Mouse (Mus musculus) left cerebral cortex, postnatal 36 days (tissue): ENCODE measurements around the gene Dcdc2c. TPM values are rescaled to one million over a fixed set of nuclear protein-coding genes. Genes with fewer than 3 reads are reported as not detected.

Source experiments
- DNase-seq, 2 experiments: peaks; one replicate each; pipeline ENCODE4 v3.0.0; 2021 to 2022; ENCODE audit warnings: low spot score in 2 of 2, mixed read lengths in 1 of 2
- intact Hi-C: fragments of 180-260 bp; cut with DNase I; formaldehyde crosslinking; loops from one replicate; pipeline ENCODE4 v1.15.1; 2025
- total RNA-seq, 2 experiments: library from RNA; stranded (reverse); gene quantifications; 2 replicates each; pipeline ENCODE4 v1.2.3; 2021

Dcdc2c gene
- 1 to 10 TPM in 1 of 2 experiments, under 1 TPM in 1; 0.79 to 1.1 TPM for total RNA-seq

DNA sequence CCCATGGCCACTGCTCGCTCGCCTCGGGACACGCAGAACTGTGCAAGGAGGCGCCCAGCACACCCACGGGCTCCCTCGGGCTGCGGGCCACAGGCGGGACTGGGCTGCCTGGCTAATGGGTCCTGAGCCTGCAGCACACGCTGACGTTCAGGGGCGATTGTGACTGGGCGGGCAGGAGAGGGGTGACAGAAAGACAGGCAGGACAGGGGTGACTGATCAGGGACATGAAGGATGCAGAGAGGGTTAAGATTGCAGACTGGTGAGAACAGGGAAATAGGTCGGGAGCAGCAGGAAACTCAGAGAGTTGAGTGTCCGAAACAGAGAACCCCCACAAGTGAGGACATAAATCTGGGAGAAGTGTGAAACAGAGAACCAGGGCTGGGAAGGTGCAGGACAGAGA, at the start of gene Dcdc2c:
TSS of gene Dcdc2c (minus strand) at position 101 of the 400 bp plus-strand sequence.
- intact Hi-C loops, result no loop called here
- no peak for DNase-seq

DNA sequence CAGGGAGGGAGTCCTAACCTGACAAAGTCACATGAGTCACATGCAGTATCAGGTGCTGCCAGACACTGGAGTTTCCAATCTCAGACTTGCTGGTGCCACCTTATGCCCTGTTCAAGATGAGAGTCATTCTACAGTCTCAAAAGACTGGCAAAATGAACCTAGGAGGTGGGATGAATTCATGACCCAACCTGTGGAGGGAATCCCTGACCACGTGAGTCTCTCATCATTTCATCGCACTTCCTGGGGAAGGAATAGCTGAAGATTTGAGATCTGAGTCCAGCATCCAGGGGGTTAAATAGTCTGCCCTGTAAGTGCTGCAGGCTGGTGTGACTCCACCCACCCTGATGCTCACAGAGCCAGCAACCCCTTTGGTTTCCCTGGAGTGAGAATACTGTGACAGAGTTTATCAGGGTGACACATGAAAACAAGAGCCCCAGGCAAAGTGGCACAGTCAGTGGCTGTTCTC, 46.4 kb upstream of the Dcdc2c start:
- DNase-seq, result no peak
- intact Hi-C loops, result loop anchor here (10.0 kb wide), 1 partner anchor 236 kb away; no protein-coding TSS in a partner anchor

DNA sequence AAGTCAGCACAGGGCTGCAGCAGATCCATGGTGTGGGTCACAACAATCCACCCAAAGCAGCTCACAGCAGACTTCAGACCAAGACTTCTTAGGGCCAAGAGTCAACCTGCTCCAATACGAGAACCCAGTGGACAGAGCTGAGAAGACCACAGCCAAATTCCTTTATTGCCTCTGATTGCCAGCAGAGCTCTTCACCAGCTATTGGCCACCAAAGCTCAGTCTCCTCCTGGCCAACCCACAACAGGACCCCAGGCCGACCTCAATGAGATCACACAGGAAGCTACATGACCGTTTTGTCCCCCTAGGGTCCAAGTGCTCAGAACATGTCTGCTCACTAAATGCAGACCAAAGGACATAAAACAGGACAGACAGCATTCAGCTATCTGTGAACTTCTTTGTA, 45.9 kb upstream of the Dcdc2c start:
- DNase-seq, result no peak
- intact Hi-C loops, result loop anchor here (10.0 kb wide), 1 partner anchor 237 kb away; no protein-coding TSS in a partner anchor

DNA sequence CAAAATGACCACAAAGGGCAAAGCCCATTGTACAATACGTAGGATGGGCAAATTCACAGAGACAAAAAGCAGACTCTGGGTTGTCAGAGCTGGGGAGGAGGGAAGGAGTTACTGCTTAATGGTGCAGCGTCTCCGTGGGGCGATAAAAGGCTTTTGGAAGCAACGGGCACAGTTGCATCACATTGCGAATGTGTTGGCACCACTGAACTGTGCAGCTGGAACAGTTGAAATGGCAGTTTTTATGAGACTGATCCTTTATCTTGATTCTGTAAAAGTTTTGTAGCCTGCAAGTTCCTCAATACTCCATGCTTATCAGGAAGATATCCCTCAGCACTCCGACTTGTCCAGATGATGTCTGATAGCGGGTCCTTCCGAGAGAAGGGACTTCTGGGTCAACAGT, 45.5 kb upstream of the Dcdc2c start:
- DNase-seq, result no peak
- intact Hi-C loops, result loop anchor here (10.0 kb wide), 1 partner anchor 237 kb away; no protein-coding TSS in a partner anchor

DNA sequence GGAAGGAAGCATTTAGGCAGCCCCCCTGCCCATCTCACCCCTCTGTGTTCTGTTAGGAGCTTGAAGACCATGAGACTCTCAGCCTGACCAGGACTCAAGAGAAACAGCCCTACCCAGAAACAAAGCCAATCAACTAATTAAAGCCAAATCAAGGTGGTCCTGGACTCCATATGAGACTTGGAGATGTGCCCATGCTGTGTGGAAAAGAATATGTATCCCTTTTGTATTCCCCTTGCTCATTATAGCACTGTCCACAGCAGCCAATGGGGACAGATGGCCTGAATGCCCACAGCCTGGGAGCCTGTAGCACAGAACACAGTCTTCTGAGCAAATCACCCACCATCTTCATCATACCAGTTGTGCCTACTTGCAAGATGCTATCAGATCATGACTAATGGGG, 44.7 kb upstream of the Dcdc2c start:
- intact Hi-C loops, result loop anchor here (10.0 kb wide), 1 partner anchor 238 kb away; no protein-coding TSS in a partner anchor
- DNase-seq, result no peak

DNA sequence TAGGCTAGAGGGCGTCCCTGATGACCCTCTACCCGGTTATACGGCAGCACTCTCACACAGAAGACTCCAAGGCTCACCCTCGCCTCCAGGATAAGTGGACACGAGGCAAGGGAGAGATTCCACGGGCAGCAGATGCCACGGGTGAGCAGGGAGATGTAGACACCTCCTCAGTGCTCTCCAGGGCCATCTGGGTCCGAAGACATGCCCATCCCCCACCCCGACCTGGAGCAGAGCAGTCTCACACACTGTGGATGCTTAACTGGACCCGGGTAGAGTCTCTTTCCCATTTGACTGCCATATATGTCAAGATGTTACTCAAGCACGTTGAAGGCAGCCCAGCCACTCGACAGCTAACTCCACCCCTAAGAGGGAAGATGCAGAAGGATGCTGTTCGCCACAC, 38.2 kb upstream of the Dcdc2c start:
- intact Hi-C loops, result loop anchor here (5.0 to 10.0 kb wide), 2 partner anchors 47 to 244 kb away; partner anchors contain the start of gene Rps7
- DNase-seq, result no peak

DNA sequence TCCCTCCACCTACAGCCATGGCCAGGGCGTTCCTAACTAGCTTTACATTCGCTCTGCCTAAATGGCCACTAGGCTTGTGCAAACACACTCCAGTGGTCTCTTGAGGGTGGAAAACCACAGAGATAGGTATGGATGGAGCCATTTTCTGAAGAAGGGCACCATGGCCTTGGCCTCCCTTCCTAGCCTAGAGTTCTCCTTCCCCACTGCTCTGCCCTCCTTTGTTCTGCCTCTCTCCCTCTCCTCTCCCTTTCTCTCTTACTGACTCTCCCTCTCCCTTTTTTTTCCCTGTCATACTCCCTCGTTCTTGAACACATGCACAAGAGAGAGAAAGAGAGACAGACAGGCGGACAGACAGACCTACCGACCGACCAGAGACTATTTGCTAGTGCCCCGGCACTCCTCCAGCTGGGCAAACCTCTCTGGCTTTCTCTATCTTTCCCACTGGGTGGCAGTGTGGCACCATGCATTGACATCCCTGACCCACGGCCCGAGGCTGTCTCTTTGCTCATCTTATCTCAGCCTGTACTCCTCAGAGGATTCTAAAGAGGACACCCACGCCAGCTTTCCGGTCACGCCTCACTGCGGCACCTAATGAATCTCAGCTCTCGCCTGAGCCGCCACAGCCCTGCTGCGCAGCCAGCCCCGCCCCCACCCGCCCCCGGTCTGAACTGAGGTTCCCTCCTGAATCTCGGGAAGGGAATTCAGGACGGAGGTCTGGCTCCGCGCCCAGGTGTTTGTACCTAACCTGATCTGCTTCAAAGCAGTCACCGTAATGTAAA, 37.1 kb upstream of the Dcdc2c start:
- intact Hi-C loops, result loop anchor here (10.0 kb wide), 2 partner anchors 386 to 946 kb away; no protein-coding TSS in a partner anchor
- peak; percentile 90 to 91 for DNase-seq

DNA sequence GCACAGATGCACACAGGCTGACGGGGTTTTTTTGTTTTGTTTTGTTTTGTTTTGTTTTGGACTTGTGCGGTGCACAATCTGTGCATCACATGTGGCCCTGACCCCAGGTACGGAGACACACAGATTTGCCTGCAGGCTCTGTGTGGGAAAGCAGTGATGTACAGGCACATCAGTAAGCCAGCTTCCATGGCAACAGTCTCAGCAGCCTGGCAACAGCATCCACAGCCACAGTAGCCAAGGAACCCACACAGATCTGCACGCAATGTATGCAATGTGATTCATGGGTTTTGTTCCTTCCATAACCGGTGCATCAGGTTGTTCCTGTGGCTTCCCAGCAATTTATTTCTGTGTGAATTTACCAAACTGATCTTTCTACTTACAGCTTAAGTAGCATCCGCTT, 35.8 kb upstream of the Dcdc2c start:
- intact Hi-C loops, result loop anchor here (10.0 kb wide), 2 partner anchors 387 to 947 kb away; no protein-coding TSS in a partner anchor
- peak; percentile 79 to 83 for DNase-seq

DNA sequence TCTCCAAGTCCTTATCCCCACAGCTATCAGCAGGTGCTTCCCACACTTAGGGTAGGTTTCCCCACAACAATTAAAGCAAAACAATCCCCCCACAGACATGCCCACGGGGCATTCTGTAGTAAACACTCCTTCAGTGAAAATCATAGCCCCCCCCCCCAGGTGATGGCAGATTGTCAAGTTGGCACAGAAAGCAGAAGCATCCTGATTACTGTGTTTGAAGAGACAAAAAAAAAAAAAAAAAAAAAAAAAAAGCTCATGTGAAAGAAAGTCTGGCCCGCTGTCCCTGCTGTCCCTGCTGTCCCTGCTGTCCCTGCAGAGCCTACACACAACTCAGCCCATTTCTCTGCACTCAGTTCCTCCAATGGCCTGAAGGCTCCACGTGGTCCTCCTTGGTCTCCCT, 31.8 kb upstream of the Dcdc2c start:
- no peak for DNase-seq
- intact Hi-C loops, result loop anchor here (10.0 kb wide), 2 partner anchors 391 to 951 kb away; no protein-coding TSS in a partner anchor

DNA sequence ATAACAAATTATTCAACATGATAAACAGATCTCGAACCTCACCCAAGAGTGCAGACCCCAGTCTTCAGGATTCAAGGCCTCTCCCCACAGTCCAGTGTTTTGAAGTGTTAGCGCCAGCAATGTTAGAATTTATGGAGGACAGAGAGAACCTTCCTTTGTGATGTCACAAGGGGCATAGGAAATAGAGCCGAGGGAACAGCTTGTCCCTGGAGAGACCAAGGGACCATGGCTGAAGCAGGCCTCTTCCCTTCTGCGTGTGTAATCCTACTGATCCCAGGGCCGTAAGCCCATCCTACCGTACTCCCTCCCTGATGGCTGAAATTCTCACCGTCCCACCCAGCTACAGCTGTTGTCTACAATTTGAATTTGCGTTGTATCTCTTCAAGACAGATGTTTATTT, 30.2 kb upstream of the Dcdc2c start, which contains the start of gene Allc:
TSS of gene Allc (minus strand) at position 101 of the 400 bp plus-strand sequence.
- intact Hi-C loops, result loop anchor here (10.0 kb wide), 2 partner anchors 392 to 952 kb away; no protein-coding TSS in a partner anchor
- no peak for DNase-seq

DNA sequence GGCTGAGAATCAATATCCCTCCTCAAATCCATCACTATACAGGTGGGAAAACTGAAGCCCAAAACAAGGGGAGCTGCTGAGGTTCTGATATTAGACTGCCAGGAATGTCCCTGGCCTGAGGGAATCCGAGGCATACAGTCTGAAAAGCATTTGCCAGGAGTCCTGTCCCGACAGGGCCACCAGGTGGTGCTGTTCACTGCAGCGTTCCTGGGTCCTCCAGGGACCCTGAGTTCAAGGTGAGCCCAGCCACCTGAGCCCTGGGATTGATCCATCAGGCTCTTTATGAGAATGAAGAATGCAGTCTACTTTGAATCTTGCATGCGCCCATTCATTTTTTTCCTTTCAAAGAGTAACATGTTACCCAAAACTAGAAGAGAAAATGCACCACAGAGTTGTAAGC, 26.9 kb upstream of the Dcdc2c start:
- intact Hi-C loops, result no loop called here
- no peak for DNase-seq

DNA sequence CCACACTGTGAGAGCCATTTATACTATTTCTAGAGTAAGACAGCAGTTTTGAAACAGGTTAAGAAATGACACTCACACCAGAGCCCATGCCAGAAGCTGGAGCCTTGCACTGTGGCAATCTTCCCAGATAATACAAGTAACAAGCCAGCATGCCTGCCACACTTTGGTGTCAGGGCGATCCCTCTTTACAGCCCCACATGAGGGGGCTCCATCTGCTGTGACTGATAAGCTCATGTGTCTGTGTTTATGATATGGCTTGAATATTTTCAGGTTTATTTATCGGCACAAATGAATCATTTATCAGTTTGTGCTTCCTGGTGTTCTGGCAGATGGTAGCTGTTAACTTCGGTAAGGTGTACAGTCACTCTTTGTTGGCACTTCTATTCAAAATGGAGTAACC, 25.9 kb upstream of the Dcdc2c start:
- no peak for DNase-seq
- intact Hi-C loops, result no loop called here

DNA sequence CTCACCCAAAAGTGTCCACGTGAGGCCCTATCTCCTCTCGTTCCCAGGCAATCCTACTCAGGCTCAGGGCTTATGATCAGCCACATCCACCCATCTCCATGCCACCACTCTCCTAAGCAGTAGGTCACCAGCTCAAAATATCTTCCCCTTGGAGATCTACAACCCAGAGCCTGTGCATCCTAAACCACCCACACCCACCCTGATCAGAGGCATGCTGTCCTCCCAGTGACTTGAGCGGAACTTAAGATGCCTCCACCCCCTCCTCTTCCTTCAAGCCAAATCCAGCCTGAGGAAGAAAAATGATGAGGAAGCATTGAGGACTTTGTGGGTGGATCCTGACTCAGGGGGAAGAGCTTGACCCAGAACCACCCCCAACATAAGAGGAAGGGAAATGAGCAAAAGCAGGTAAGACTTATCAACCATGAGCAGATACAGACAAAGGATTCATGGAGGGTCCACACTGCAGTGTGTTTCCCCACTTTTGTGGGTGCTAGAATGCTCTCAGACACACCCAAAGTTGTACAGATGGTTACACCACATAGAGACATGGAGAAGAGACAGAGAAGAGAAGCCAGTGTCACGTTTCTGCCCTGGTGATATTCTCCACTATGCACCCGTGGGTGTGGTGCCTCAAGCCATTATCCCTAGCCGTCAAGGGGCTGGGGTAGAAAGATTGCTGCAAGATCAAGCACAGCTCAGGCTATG, 23.3 kb upstream of the Dcdc2c start:
- intact Hi-C loops, result no loop called here
- DNase-seq, result no peak

DNA sequence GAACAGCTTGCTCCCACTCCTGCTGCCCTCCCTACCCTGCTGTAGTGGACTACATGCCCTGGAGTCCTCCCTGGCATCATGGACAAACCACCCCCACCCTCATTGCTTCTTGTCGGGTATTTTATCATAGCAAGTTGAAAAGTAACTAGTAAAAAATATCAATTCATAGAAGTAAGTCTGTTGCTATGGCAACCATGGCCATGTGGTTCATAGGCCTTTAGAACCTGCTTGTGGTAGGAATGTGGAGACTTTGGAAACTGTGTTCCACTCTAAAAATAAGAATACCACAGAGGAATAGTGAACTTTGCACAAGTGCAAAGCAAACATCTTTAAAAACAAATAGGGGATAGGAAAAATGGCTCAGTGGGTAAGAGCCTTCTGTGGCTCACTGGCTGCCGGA, 20.0 kb upstream of the Dcdc2c start:
- intact Hi-C loops, result no loop called here
- DNase-seq, result no peak

DNA sequence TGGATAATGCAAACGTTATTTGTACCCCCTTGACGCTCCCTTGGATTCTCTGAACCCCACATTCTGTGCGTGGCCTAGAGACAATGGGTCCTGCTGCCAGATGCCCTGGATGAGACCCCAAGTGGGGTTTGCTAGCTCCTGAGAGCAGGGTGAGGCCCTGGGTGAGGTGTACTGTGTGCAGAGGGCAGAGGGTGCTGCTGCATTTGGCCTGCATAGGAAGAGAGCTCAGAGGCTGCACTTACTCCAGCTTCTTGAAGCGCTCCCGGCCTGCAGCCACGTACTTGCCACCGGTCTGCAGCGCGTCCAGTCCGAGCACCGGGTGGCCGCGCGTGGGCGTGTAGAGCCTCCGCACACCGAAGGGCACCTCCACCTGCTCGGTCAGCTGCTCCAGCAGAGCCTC, 424 bp downstream of the Dcdc2c start:
- DNase-seq, result no peak
- intact Hi-C loops, result no loop called here

DNA sequence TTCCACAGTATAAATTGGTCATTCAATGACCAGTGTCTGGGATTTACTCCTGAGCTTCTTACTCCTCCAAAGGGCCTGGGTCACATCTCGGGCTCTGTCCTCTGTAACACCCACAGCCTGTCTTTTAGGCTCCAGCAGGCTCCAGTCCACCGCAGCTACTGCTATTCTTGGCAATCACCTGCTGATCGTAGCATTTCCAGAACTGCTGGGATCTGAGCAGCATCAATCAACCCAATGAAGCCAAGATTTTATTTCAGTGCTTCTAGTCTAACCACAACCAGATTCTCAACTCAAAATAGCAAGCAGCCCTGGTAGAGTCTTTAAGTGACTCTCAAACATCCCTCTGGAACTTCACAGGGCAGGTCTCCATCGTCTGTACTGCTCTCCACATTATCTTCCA, 3.3 kb downstream of the Dcdc2c start:
- intact Hi-C loops, result no loop called here
- DNase-seq, result no peak

DNA sequence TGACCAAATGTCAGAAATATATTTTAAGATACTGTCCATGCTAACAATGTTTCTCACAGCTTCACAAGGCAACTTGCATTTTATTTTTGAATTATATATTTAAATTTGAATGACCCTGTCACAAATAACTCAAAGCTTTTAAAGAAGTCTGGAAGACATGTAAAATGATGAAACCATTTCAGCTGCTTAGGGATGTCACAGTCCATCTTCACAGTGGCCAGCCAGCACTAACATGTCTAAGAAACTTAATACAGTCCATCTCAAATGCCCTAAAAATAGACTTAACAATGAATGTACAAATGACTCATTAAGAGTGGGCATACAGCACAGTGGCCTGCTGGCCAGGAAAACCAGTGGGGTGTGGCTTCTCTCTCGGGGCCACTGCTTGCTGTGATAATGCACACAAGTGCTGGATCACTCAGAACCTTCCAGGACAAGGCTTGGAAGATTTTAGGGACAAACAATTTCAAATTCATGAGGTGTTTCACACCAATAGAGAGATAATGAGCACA, 37.9 kb downstream of the Dcdc2c start:
- DNase-seq, result no peak
- intact Hi-C loops, result no loop called here

DNA sequence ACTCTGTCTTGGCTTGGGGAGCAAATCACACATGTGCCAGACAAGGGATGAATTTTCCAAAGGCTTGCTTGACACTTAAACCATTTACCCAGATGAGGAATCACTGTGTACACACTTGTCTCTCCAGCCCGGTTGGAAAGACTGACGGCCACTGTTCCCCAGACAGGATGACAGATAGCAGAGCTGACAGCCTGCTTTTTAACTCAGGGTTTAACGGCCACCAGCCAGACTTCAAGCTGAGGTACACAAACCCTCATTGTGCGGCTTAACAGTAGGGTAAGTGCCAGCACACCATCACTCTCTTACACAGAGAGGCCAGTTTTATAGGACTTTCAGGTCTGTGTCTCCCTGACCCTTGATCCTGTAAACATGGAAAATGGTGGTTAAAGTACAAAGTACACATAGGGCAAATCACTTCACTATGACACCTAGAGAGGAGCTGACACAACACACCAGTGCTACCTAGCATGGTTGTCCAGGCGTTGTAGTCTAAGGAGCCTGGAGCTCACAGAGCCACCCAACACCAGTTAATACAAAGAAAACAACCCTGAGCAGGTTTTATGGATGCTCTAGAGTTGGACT, 42.4 kb downstream of the Dcdc2c start:
- no peak for DNase-seq
- intact Hi-C loops, result no loop called here

DNA sequence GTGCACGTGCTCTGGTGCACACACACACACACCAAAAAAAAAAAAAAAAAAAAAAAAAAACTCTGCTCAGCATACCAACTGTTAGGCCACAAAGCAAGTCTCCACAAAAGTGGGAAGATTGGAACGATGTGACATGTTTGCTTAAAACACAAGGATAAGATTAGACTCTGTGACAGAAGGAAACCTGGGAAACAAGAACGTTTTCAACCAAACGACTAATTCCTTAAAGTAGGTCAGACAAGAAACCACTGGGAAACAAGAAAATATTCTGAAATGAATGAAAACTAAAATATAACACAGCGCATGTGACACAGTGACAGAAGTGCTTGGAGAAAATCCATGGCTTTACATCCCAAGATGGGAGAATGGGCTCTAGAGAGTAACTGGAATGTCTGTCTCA, 57.9 kb downstream of the Dcdc2c start:
- intact Hi-C loops, result no loop called here
- no peak for DNase-seq
